Mouse (Mus musculus) heart, postnatal 0 days (tissue): Measurements from ENCODE around the gene Arhgef25.

Source experiments
- CTCF ChIP-seq: IDR thresholded peaks from 2 replicates; pipeline ENCODE4 v1.5.1; 2016; ENCODE audit warnings: antibody characterized with exemption, control low read depth, low read depth
- EP300 ChIP-seq: IDR thresholded peaks from 2 replicates; pipeline ENCODE4 v1.6.1; 2016; ENCODE audit warnings: antibody characterized with exemption, low read depth

- no peak for TF ChIP-seq EP300
- TF ChIP-seq CTCF, result no peak
Observed at GRCm38 (mm10) chr10:127136510-127136909, 53.4 kb downstream of the Arhgef25 start.
